Mouse (Mus musculus) lung, postnatal 0 days (tissue): Measurements from ENCODE around the gene Iqcn. TPM values are rescaled to one million over a fixed set of nuclear protein-coding genes. Genes with fewer than 3 reads are reported as not detected.
A peak's percentile ranks its signal among the peaks of the same experiment; 100 is the strongest.

ENCODE experiments used
- ATAC-seq: fragments of 200-750 bp; cut with Nextera tagmentation; 2 replicates; pipeline ENCODE4 v1.8.0; 2017; ENCODE audit warnings: moderate library complexity
- DNase-seq: peaks from one replicate; pipeline ENCODE4 v3.0.0-alpha.2; 2016; ENCODE audit warnings: low spot score
- H3K27ac ChIP-seq: fragments of 300-500 bp; sonication (generic); 2 replicates; pipeline ENCODE4 v1.5.1; 2014; ENCODE audit warnings: antibody characterized with exemption, mild to moderate bottlenecking, low read length, mixed read lengths
- H3K27me3 ChIP-seq: fragments of 300-500 bp; sonication (generic); replicated peaks from 2 replicates; pipeline ENCODE4 v1.6.1; 2014; ENCODE audit warnings: low read length, mixed read lengths; ENCODE audit not compliant: insufficient read depth
- H3K36me3 ChIP-seq: fragments of 300-500 bp; sonication (generic); 2 replicates; pipeline ENCODE4 v1.6.1; 2014; ENCODE audit warnings: low read length, mixed read lengths; ENCODE audit not compliant: insufficient read depth
- H3K4me1 ChIP-seq: fragments of 300-500 bp; sonication (generic); 2 replicates; pipeline ENCODE4 v1.6.1; 2014; ENCODE audit warnings: antibody characterized with exemption, low read depth, low read length, mixed read lengths; ENCODE audit not compliant: insufficient read depth
- H3K4me2 ChIP-seq: fragments of 300-500 bp; sonication (generic); replicated peaks from 2 replicates; pipeline ENCODE4 v1.6.1; 2014; ENCODE audit warnings: low read depth, mild to moderate bottlenecking, low read length, moderate library complexity, mixed read lengths
- H3K4me3 ChIP-seq: fragments of 300-500 bp; sonication (generic); 2 replicates; pipeline ENCODE4 v1.5.1; 2014; ENCODE audit warnings: low read depth, low read length
- H3K9ac ChIP-seq: fragments of 300-500 bp; sonication (generic); replicated peaks from 2 replicates; pipeline ENCODE4 v1.6.1; 2014; ENCODE audit warnings: low read depth, mild to moderate bottlenecking
- H3K9me3 ChIP-seq: fragments of 300-500 bp; sonication (generic); 2 replicates; pipeline ENCODE4 v1.6.1; 2016; ENCODE audit warnings: low read length, mixed read lengths
- CTCF ChIP-seq: IDR thresholded peaks from 2 replicates; pipeline ENCODE4 v1.5.1; 2016; ENCODE audit warnings: antibody characterized with exemption, mild to moderate bottlenecking
- EP300 ChIP-seq: IDR thresholded peaks from 2 replicates; pipeline ENCODE4 v1.6.1; 2016; ENCODE audit warnings: antibody characterized with exemption, mild to moderate bottlenecking, control low read depth
- WGBS: fragments of 180-500 bp; shearing (Covaris S2); extraction: QIAGEN DNeasy Blood & Tissue Kit; methylation state at CpG from one replicate; pipeline ENCODE4 v1.1.7; 2014; 5-methylcytosine and 5-hydroxymethylcytosine counted together
- polyA plus RNA-seq: library from polyadenylated mRNA; unstranded; fragments of >200 nt; fragmentation: Nextera tagmentation; extraction: Ambion mirVana; gene quantifications from 2 replicates; pipeline ENCODE4 v1.2.1, GENCODE M21; 2015

Gene Iqcn
- polyA plus RNA-seq, 1 experiment from 2014 or later: 0.07 TPM

- DNase-seq: peak; percentile 87
- TF ChIP-seq EP300: peak; percentile 44; the same call in 1 of the 2 replicates
- no peak for TF ChIP-seq CTCF
- WGBS: 13% methylated on average over 21 of the region's 21 CpGs
- Histone ChIP-seq H3K9me3 (no peaks in the 10 kb centered on the region), H3K9ac (0 out of 2 replicates have a peak overlapping the region, but pooled peaks have one; percentile 16), H3K4me2 (peak overlapping the region; percentile 47), H3K4me1 (peaks cover 10% of the 10 kb centered on the region; the same call in 1 of the 2 replicates), H3K27ac (peak overlapping the region; percentile 97), H3K36me3 (peaks cover 8% of the 10 kb centered on the region; the same call in 1 of the 2 replicates), H3K27me3 (no peaks in the 10 kb centered on the region), H3K4me3 (peak overlapping the region; percentile 27)
- ATAC-seq: peak; percentile 22
Measured at GRCm38 (mm10) chr8:70753151-70753550, 49.9 kb downstream of the Iqcn start.

GRCm38 (mm10) chr8:70754043-70754870 lies 51.0 kb downstream of the Iqcn start, which contains the start of gene Rab3a:
Rab3a (plus strand) TSS chr8:70754679.
- Histone ChIP-seq H3K4me1 (peaks cover 10% of the 10 kb centered on the region; the same call in 1 of the 2 replicates), H3K9me3 (no peaks in the 10 kb centered on the region), H3K36me3 (peaks cover 8% of the 10 kb centered on the region; the same call in 1 of the 2 replicates), H3K9ac (peak within 1 kb of the TSS; percentile 57), H3K27ac (peak within 1 kb of the TSS; percentile 97), H3K4me3 (peak within 1 kb of the TSS; percentile 70), H3K4me2 (peak within 1 kb of the TSS; percentile 92), H3K27me3 (no peaks in the 10 kb centered on the region)
- peak; percentile 92 for ATAC-seq
- 8% methylated on average over 37 of the region's 37 CpGs for WGBS
- TF ChIP-seq CTCF: peak; percentile 24; the same call in 1 of the 2 replicates
- peak; percentile 33; the same call in 1 of the 2 replicates for TF ChIP-seq EP300
- DNase-seq: peak; percentile 99

- Histone ChIP-seq H3K9me3 (no peaks in the 10 kb centered on the region), H3K9ac (peak overlapping the region; percentile 57), H3K4me2 (peak overlapping the region; percentile 92), H3K27me3 (no peaks in the 10 kb centered on the region), H3K36me3 (peaks cover 8% of the 10 kb centered on the region; the same call in 1 of the 2 replicates), H3K27ac (peak overlapping the region; percentile 75), H3K4me1 (peaks cover 17% of the 10 kb centered on the region; the same call in 1 of the 2 replicates), H3K4me3 (peak overlapping the region; percentile 70)
- ATAC-seq (peak; percentile 29), DNase-seq (no peak)
- TF ChIP-seq CTCF (no peak), EP300 (no peak)
- WGBS: 10% methylated on average over 49 of the region's 50 CpGs
Measured at GRCm38 (mm10) chr8:70754871-70755660, 51.8 kb downstream of the Iqcn start.

GRCm38 (mm10) chr8:70755661-70756475 lies 52.6 kb downstream of the Iqcn start:
- DNase-seq: no peak

GRCm38 (mm10) chr8:70756476-70757040 lies 53.3 kb downstream of the Iqcn start:
- Histone ChIP-seq H3K4me3 (no peak overlapping the region), H3K36me3 (peaks cover 8% of the 10 kb centered on the region; the same call in 1 of the 2 replicates), H3K9ac (no peak overlapping the region), H3K27ac (no peak overlapping the region), H3K9me3 (no peaks in the 10 kb centered on the region), H3K4me2 (no peak overlapping the region), H3K4me1 (peaks cover 22% of the 10 kb centered on the region; the same call in 1 of the 2 replicates), H3K27me3 (no peaks in the 10 kb centered on the region)
- DNase-seq: no peak
- ATAC-seq: no peak
- TF ChIP-seq EP300: no peak
- TF ChIP-seq CTCF: no peak
- 92% methylated on average over 6 of the region's 6 CpGs for WGBS

More at GRCm38 (mm10) chr8:70755661-70756475, 52.6 kb downstream of the Iqcn start:
- WGBS: 82% methylated on average over 24 of the region's 24 CpGs
- Histone ChIP-seq H3K27ac (no peak overlapping the region), H3K4me2 (peak overlapping the region; percentile 92), H3K4me1 (peaks cover 22% of the 10 kb centered on the region; the same call in 1 of the 2 replicates), H3K9me3 (no peaks in the 10 kb centered on the region), H3K4me3 (peak overlapping the region; percentile 70; the same call in 1 of the 2 replicates), H3K27me3 (no peaks in the 10 kb centered on the region), H3K36me3 (peaks cover 8% of the 10 kb centered on the region; the same call in 1 of the 2 replicates), H3K9ac (peak overlapping the region; percentile 57)
- ATAC-seq: no peak
- no peak for TF ChIP-seq CTCF
